Mouse (Mus musculus): ENCODE measurements at regions not wholly inside any gene's neighbourhood (a gene's known extent, or its start where the extent isn't known, plus 50 kb on each side); places are given as distances from the start of the nearest gene placed in this dataset.

DNA sequence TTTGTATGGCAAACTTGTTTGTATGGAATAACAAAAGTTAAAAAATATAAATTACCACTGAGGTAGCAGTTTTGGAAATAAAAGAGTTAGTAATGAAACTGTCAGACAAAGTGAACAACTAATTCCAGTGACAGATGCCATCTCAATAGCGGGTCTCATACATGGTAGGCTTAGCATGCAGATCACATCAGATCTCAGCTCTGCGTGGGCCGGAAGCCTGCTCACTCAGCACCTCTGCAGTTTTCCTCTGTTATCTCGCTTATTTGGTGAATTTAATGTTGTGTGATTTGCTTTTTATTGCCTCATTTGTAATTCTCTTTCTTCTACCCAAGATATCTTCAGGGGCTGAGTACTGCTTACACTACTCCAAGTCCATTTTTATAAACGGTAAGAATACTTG lies 527.9 kb downstream of the Tm4sf1 start:
- no peak for DNase-seq

- DNase-seq: no peak
These were observed 531.6 kb downstream of the Tm4sf1 start for GRCm38 (mm10) chr3:56770225-56770624.

- DNase-seq: no peak
These were observed 534.7 kb downstream of the Tm4sf1 start for GRCm38 (mm10) chr3:56767133-56767532.

- no peak for DNase-seq
These were observed 537.5 kb downstream of the Tm4sf1 start for GRCm38 (mm10) chr3:56764336-56764735.

GRCm38 (mm10) chr3:56763896-56764295 lies 537.9 kb downstream of the Tm4sf1 start:
- DNase-seq: no peak

DNA sequence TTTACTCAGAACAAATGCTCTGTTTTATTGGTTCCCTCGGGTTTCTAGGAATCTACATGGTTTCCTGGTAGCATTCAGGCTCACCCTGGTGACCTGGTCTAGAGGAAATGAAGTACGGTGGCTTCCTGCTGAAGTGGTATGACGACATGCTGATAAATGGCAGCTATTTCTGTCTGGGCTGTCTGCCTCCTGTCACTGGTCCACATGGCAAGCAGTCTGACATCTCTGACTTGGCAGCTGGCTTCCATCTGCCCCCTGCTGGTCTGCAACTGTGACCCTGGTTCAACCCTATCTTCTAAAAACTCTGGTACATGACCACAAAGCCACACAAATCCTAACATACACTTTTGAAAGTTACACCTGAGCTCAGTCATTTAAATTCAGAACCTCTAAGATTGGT lies 548.1 kb downstream of the Tm4sf1 start:
- no peak for DNase-seq

GRCm38 (mm10) chr3:56751926-56752325 lies 549.9 kb downstream of the Tm4sf1 start:
- DNase-seq: no peak

GRCm38 (mm10) chr3:56740902-56741301 lies 557.4 kb upstream of the Nbea start:
- no peak for DNase-seq

DNA sequence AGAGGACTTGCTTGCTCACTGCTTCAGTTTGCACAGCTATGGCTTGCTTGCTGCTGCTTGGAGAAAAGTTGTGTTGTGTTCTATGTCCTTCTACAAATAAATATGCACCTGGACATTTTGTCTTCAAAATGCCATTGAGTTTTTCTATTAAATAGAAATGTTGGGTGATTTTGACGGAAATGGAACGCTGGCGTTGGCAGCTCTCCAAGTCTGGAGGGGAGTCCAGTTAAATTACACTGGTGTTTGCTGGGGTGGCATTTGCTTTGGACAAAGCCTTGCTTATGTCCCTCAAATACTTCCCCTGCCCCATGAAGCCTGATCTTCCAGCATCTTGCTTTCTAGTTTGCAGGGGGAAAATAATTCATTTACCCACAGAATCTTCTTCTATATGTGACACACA lies 556.0 kb upstream of the Nbea start:
- DNase-seq: peak; percentile 11

DNA sequence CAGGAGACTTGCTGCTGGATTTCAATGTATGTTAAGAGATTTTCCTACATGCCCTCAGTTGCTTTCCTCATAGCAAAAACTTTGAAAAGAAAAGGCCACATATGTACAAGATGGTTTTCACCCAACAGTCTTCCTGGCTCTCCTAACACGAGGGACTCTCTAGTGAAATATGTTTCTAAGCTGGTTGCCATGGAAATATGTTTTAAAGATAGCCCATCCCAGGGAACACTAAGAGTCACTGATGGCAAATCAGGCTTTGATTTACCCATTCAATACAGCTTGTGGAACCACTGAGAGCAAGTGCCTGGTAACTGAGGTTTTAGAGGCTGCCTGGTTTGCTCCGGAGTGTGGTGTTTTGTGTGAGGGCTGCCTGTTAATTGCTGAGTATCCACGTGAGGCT lies 547.3 kb upstream of the Nbea start:
- DNase-seq: peak; percentile 8

- DNase-seq: no peak
These were observed 541.5 kb upstream of the Nbea start for GRCm38 (mm10) chr3:56724991-56725390.

DNA sequence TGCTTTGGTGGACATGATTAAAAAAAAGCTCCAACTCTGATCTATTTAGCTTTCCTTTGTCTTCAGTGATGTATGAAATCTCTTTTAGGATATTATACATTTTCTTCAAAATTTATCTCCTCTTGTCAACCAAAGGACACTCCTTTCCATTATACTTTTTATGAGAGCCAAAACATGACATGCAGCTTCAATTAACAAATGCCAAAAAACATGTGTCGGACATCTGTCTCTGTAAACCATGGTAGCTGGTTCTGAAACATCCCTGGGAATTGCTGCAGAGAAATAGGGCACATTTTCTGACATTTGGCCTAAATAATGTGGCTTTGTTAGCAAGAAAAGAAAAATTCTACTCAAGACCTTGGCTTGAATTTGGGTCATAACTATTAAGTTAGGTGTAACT lies 524.8 kb upstream of the Nbea start:
- no peak for DNase-seq

DNA sequence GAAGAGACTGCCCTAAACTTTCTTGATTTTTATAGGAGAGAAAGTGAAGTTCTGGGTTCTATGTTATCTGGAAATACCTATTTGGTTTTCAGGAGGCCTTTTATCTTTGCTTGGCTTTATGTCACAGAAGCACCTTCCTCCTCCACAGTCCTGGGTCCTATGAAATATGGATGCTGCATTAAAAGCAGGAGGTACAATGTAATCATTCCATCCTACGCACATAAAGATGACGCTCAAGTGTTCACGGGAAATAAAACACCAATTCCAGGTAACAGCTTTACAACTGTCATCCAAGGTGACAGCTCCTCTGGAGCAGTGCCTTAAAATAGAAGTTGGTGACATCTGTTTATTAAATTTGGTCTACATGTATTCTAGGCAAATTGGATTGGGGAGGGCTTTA lies 523.8 kb upstream of the Nbea start:
- DNase-seq: no peak

- DNase-seq: no peak
These were observed 522.5 kb upstream of the Nbea start for GRCm38 (mm10) chr3:56706038-56706437.

DNA sequence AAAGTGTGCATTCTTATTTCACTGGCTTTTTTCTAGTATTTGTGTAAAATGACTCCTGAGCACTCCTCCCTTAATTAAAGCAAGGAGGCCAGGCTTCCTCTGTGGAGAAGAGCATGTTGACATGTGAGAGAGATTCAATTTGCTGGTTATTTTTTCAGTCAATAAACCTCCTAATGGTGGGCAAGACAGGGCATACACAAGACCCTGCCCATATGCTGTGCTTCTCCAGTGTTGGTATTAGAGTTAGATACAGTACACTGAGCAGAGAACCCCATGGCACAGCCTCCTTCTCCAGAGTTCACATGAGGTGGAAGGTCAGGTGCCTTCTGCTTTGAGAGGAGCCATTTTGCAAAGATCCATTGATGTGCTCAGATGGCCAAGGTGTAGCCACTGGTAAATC lies 515.4 kb upstream of the Nbea start:
- no peak for DNase-seq

- DNase-seq: peak; percentile 43
These were observed 514.7 kb upstream of the Nbea start for GRCm38 (mm10) chr3:56698248-56698647.

DNA sequence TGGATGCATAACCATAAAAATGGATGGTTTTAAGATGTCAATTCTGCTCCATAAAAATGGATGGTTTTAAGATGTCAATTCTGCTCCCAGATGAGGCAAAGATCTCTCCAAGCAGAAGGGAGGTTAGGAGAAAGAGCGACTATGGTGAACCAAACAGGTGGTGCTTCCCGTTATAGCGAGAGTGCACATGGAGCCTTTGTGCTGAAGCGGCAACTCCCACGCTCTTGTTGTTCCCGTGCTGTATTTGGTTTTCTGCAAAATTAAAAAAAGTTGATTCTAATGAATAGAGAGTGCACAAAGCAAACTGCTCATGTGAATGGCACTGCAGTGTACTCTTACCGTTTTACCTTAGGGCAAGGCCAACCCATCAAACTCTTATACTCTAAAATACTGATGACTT lies 497.5 kb upstream of the Nbea start:
- no peak for DNase-seq

GRCm38 (mm10) chr3:56668829-56669228 lies 485.3 kb upstream of the Nbea start:
- DNase-seq: no peak

DNA sequence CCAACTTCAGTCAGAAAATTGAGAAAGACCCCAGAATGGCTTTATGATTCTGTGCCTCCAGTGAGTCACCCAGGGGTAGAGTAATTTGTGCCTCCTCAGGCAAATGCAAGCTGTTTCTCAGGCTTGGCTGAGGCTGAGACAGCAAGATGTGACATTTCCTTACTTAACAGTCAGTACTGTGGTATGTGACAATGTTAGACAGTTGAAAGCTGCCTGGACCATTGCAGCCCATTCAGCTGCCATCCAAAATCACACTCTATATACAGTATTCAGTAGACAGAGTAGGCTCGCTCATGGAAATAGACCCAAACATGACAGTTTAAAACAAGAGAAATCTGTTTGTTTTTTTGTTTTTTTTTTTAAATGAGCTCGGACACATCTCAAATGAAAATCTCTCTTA lies 477.1 kb upstream of the Nbea start:
- DNase-seq: no peak

DNA sequence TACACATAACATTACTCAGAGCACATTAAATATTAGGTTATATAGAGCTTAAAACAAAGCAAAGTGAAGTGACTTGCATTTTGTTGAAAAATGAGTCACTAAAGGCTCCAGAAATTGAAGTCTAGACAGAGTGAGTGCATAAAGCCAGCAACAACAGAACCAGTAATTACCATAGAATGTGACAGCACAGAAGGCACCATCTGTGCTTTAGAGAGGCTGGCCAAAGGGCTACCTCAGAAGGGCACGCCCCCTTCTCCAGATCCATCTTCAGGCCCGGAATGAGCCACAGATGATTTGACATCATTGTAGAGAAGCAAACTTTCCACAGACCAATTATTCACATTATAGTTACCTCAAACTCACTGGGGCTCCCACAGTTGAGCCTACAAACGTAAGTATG lies 463.8 kb upstream of the Nbea start:
- no peak for DNase-seq

All from right cerebral cortex, postnatal 4 days (tissue).